Comparison of ENCODE assay signal across 8 mouse cellular contexts in the genomic region with DNA sequence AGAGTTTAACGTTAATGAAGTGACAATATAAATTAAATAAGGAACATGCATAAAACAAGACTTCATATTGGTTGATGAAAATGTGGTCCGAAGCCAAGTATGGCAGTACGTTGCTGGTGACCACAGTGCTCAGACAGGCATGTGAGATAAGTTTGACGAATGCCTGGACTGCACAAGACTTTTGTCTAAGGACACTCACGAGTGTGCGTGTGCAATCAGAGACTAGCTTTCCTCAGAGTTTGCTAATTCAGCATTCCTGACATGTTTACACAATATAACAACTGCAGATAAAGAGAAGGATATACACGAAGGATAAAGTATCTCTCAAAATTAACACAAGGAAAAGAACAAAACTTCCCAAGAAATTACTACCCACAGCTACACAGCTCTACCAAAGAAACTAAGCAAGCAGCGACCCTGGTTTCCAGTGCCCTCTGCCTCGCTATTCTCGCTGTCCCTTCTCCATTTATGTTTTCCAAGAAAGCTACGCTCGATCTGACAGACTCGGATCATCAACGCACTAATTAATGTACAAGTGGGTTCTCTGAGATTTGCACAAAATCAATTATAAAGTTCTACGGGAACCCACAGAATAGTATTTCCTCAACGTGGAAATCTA. TPM values are rescaled to one million over a fixed set of nuclear protein-coding genes. Genes with fewer than 3 reads are reported as not detected.
DNase-seq lines count a peak whose midpoint lies in the region; ATAC-seq and TF ChIP-seq lines count a peak whose summit lies in the region.

No protein-coding gene starts in this region.

- no peak for TF ChIP-seq CTCF in embryonic fibroblast, embryonic 13.5 days (IDR thresholded peaks at IDR 0.05; ENCODE audit: borderline replicate concordance, insufficient read depth, low read length)
- no peak for TF ChIP-seq CTCF in intestine, postnatal 0 days (IDR thresholded peaks at IDR 0.05; ENCODE audit: low read depth)

- peak overlapping the region; percentile 78 for H3K9ac ChIP-seq in intestine, postnatal 0 days (ENCODE audit: low read depth, low read length)

- H3K4me3 ChIP-seq in embryonic fibroblast, embryonic 13.5 days (ENCODE audit: insufficient read depth, low read length) = peak overlapping the region; percentile 71
- H3K4me3 ChIP-seq in intestine, postnatal 0 days (ENCODE audit: low read depth, low read length) = peak overlapping the region; percentile 69
- H3K4me3 ChIP-seq in midbrain, embryonic 10.5 days = peak overlapping the region; percentile 75

- no peaks in the 10 kb centered on the region for H3K4me1 ChIP-seq in embryonic fibroblast, embryonic 13.5 days (ENCODE audit: control insufficient read depth, insufficient read depth, low read length)
- H3K4me1 ChIP-seq in intestine, postnatal 0 days (replicated peaks; ENCODE audit: control insufficient read depth, insufficient read depth, low read length) = peaks cover 5% of the 10 kb centered on the region; the same call in 1 of the 2 replicates
- H3K4me1 ChIP-seq in midbrain, embryonic 10.5 days = peaks cover 18% of the 10 kb centered on the region

- H3K27ac ChIP-seq in embryonic fibroblast, embryonic 13.5 days (ENCODE audit: insufficient read depth, low read length) = peak overlapping the region; percentile 99
- peak overlapping the region; percentile 98 for H3K27ac ChIP-seq in intestine, postnatal 0 days (ENCODE audit: low read depth, low read length)
- H3K27ac ChIP-seq in midbrain, embryonic 10.5 days (replicated peaks) = peak overlapping the region; percentile 97

- peak; percentile 37 for DNase-seq in adrenal gland, postnatal 14 days
- DNase-seq in adrenal gland, postnatal 4 days (ENCODE audit: low spot score in 2 of 2) = no peak
- peak; percentile 33 for DNase-seq in A20 (ENCODE audit: low read depth, low spot score)
- DNase-seq in midbrain, embryonic 10.5 days (ENCODE audit: low spot score) = no peak
- no peak for DNase-seq in ovary, postnatal 10 days (ENCODE audit: low spot score)
- DNase-seq in yolk sac, embryonic 10.5 days (ENCODE audit: low spot score) = no peak

- WGBS in intestine, postnatal 0 days = 6% methylated on average over 16 of the region's 16 CpGs
- 29% methylated on average over 16 of the region's 16 CpGs for WGBS in midbrain, embryonic 10.5 days

- H3K9me3 ChIP-seq in intestine, postnatal 0 days (ENCODE audit: control insufficient read depth) = no peaks in the 10 kb centered on the region
- no peaks in the 10 kb centered on the region for H3K9me3 ChIP-seq in midbrain, embryonic 10.5 days (replicated peaks)

- no peaks in the 10 kb centered on the region for H3K27me3 ChIP-seq in intestine, postnatal 0 days (replicated peaks; ENCODE audit: control insufficient read depth, insufficient read depth, low read length)
- H3K27me3 ChIP-seq in midbrain, embryonic 10.5 days (ENCODE audit: low read depth, poor library complexity, severe bottlenecking) = no peaks in the 10 kb centered on the region

- TF ChIP-seq POLR2A in embryonic fibroblast, embryonic 13.5 days (IDR thresholded peaks at IDR 0.05; ENCODE audit: low read depth, low read length) = no peak; the same call in none of the 2 replicates

- H3K36me3 ChIP-seq in intestine, postnatal 0 days (ENCODE audit: control insufficient read depth, insufficient read depth) = no peaks in the 10 kb centered on the region; the same call in 1 of the 2 replicates
- peaks cover 5% of the 10 kb centered on the region for H3K36me3 ChIP-seq in midbrain, embryonic 10.5 days

- peak; percentile 46 for ATAC-seq in intestine, postnatal 0 days

- H3K4me2 ChIP-seq in intestine, postnatal 0 days (replicated peaks; ENCODE audit: low read depth) = peak overlapping the region; percentile 76

RNA-seq across cellular contexts. Expression of a gene that starts 2.9 kb away (rescaled TPM):
- total RNA-seq in adrenal gland, postnatal 14 days (2021) = 46.6 and 46.7 TPM in 2 replicates
- 10 to 100 TPM; 51.9 to 54.6 TPM for total RNA-seq in adrenal gland, postnatal 4 days (2021)
- polyA plus RNA-seq in embryonic fibroblast, embryonic 13.5 days (2011; ENCODE audit: insufficient read length, low read depth, missing spikeins) = 34.8 and 50.1 TPM in 2 replicates
- 23.2 and 23.8 TPM in 2 replicates for polyA plus RNA-seq in intestine, postnatal 0 days (2015; fragmentation: Nextera tagmentation; extraction: Ambion mirVana)
- polyA plus RNA-seq in midbrain, embryonic 10.5 days (2016; fragmentation: Nextera tagmentation; extraction: Ambion mirVana) = 55.4 and 63.0 TPM in 2 replicates

RNA-seq across cellular contexts. Expression of a gene that starts 16.3 kb away (rescaled TPM):
- total RNA-seq in adrenal gland, postnatal 14 days (2021) = 23.8 and 27.9 TPM in 2 replicates
- total RNA-seq in adrenal gland, postnatal 4 days (2021) = 10 to 100 TPM; 28.0 to 30.7 TPM
- 25.0 and 28.7 TPM in 2 replicates for polyA plus RNA-seq in embryonic fibroblast, embryonic 13.5 days (2011; ENCODE audit: insufficient read length, low read depth, missing spikeins)
- polyA plus RNA-seq in intestine, postnatal 0 days (2015; fragmentation: Nextera tagmentation; extraction: Ambion mirVana) = 6.0 and 6.2 TPM in 2 replicates
- 16.2 and 20.4 TPM in 2 replicates for polyA plus RNA-seq in midbrain, embryonic 10.5 days (2016; fragmentation: Nextera tagmentation; extraction: Ambion mirVana)

RNA-seq across cellular contexts. Expression of a gene that starts 51.2 kb away (rescaled TPM):
- total RNA-seq in adrenal gland, postnatal 14 days (2021) = 0.48 and 1.2 TPM in 2 replicates
- total RNA-seq in adrenal gland, postnatal 4 days (2021) = 1 to 10 TPM; 5.6 to 5.9 TPM
- polyA plus RNA-seq in embryonic fibroblast, embryonic 13.5 days (2011; ENCODE audit: insufficient read length, low read depth, missing spikeins) = 13.1 and 18.1 TPM in 2 replicates
- 3.5 and 3.9 TPM in 2 replicates for polyA plus RNA-seq in intestine, postnatal 0 days (2015; fragmentation: Nextera tagmentation; extraction: Ambion mirVana)
- 33.1 and 44.4 TPM in 2 replicates for polyA plus RNA-seq in midbrain, embryonic 10.5 days (2016; fragmentation: Nextera tagmentation; extraction: Ambion mirVana)

Comparison
In these comparisons a context has a peak if more than half of its experiments do, and no peak if none do; other contexts are left out.
1. DNase-seq: peak in adrenal gland, postnatal 14 days (single experiment) and A20 (single experiment); none in adrenal gland, postnatal 4 days (0 of 2), midbrain, embryonic 10.5 days (single experiment), ovary, postnatal 10 days (single experiment) and yolk sac, embryonic 10.5 days (single experiment).
2. Peak in every context shown above with its lines, with median percentiles within 50 percentile points of each other: H3K27ac ChIP-seq and H3K4me3 ChIP-seq.